Mouse (Mus musculus) testis, postnatal 10 days (tissue): ENCODE measurements around the gene C2cd2.
"Not testable (repeated sequence)": the region's sequence is repeated elsewhere in the genome, so short reads cannot be mapped to it uniquely, and the experiment has no call there.

Source experiments
- DNase-seq: peaks from one replicate; pipeline ENCODE4 v3.0.0; 2021; ENCODE audit warnings: low spot score

C2cd2 gene

DNA sequence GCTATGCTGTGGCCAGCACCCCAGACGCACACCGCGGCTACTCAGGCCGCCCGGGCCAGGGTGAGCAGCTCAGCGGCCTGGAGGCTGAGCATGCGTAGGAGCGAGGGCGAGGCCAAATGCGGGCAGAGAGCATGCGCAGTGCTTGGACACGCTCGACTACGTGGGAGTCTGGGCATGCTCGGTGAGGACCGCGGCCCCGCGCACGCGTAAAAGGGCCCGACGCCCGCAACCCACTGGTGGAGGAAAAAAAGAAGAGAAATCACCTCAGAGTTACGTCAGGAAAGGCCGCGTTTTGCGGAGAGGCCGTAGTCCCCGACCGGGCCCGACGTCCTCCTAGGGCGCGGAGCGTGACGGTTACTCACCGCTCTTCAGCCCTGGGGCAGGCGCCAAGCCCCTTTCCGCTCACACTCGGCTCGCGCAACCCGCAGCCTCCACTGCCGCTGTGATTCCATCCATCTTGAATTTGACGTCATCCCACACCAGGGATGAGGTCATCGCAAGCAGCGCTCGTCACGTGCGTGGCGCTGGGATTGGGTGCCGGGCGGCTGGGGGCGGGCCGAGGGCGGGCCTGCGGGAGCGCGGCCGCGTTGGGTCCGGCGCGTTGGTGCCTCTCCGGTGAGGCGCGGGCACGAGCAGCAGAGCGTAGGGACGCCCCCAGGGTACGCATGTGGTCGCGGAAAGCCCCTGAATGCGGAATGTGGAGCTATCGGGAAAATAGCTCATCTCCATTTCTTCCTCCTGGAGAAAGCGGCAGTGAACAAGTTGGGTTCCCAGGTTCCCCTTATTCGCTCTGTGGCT, at the start of gene C2cd2, which contains the start of gene Zbtb21:
C2cd2 (minus strand) TSS at position 448 of the 798 bp plus-strand sequence.
Zbtb21 (minus strand) TSS at position 472 of the 798 bp plus-strand sequence.
- DNase-seq: peak; percentile 97

DNA sequence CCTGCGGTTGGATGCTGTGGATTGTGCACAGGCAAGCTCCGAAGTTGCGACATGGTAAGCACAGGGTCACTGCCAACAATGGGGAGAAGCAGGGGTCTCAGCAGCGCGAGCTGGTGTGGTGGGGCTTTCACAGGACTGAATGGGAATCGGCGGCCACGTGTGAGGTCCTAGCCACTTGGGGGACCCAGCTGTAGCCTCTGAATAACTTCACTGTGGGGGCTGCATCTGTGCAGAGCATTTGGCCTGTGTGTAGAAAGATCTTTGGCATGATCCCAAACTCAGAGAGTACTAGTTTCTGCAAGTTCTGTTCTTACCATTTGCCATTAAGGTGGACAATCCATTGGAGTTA, 35.0 kb upstream of the C2cd2 start:
- DNase-seq: not testable (repeated sequence)

DNA sequence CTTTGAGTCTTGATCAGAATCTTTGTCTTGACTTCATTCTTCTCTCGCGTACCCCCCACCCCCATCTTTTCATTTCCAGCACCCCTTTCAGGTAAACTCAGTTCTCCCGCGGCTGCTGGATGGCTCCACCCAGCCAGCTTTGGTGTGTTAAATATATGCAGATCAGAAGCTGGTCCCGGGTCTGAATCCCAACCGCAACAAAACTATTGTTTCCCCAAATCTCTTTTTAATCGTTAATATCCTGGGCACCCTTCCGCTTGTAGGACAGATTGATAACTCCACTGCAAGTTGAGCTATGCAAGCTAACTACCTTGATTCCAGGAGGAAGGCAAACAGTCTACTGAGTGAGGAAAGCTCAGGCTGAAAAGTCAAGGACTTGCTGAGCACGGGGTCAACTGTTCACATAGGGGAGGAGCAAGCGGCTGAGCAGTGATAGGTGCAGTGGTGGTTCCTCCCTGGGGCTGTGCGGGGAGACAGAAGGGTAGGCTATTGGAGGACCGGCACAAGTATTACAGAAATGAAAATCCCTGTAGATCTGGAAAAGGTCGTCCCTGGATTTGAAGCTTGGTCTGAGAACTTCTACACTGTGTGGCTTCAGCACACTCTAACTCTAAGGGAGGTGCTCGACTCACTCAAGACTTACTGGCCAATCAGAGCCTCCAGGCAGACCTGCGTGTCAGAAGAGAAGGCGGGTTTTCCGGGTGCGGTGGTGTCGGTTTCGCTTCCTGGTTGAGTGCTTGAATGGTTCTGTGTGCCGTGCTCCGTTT, 34.4 kb upstream of the C2cd2 start, which contains the start of gene B230307C23Rik:
B230307C23Rik (plus strand) TSS at position 700 of the 767 bp plus-strand sequence.
- DNase-seq: peak; percentile 77

DNA sequence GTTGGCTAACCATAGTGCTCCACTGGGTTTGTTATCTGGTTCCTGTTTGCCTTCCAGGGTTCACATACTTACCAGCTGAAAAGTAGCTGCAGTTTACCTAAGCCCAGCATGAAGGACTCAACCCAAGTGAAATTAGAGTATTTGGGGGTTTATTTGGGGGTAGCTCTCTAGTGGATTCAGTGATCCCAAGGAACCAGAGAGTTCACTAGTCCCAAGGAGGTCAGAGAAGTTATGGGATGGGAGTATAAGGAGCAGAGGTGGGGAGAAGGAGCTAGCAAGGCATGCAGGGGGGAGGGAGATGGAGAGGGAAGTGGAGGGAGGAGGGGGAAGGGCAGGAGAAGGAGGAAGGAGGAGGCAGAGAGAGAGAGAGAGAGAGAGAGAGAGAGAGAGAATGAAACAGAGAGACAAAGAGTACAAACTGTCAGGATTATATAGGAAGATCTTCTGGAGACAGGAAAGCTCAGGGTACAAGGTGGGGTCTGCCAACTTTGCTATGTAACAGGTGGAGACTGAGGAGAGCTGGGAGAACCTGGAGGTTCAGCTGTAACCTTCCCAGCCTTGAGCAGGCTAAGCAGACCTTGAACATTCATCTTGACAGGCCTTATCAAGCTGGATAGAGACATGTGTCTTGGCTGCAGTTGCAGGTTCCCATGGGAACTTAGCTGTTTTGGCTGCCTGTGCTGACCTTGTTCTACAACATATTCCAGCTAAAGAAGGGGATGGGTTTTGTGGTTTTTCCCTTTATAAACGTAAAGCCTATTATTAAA, 33.6 kb upstream of the C2cd2 start:
- DNase-seq: no peak

DNA sequence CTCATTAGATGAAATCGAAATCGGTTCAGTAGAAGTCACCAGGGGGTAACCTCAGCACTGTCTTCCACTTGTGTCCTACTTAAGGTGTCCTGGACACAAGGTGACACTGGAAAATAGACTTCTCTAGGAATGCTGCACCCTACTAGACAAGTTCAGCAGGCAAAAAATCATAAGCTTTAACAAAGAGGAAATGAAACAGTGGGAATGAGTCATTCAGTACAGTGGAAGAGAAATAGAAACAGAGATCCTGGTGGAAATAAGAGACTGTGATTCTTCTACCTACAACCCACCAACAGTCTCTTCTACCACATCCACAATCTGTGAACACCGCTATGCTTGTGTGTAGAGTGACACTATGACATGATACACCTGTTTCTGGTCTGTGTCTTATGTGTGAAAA, 30.1 kb upstream of the C2cd2 start:
- DNase-seq: not testable (repeated sequence)

DNA sequence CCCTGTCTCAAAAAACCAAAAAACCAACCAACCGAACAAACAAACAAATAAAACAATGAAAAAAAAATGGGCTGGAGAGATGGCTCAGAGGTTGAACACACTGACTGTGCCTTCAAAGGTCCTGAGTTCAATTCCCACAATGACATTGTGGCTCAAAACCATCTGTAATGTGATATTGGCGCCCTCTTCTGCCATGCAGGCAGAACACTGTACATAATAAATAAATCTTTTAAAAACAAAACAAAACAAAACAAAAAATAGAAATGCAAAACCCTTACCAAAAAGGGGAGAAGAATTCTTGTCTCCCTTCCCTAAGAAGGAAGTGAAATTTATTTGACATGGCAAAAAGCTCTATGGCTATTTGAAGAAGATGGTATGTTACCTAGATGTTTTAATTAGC, 29.1 kb upstream of the C2cd2 start:
- DNase-seq: no peak

DNA sequence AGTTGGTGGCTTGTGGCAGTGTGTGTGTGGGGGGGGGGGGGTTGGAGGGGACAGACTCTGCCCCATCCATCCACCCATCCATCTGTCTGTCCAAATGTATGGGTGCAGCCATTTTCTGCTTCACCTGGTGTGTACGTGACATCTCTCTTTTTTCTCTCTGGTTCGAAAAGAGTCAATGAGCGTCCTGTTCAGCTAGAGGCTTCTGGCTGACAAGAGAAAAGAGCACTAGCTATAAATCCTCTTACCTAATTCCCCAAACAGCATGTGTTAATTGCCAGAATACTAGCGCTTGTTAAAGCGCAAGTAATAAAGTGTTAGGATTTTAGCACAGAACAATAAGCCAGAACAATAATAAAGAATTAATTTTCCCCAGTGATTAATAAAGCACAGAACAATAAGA, 22.2 kb upstream of the C2cd2 start:
- DNase-seq: no peak

DNA sequence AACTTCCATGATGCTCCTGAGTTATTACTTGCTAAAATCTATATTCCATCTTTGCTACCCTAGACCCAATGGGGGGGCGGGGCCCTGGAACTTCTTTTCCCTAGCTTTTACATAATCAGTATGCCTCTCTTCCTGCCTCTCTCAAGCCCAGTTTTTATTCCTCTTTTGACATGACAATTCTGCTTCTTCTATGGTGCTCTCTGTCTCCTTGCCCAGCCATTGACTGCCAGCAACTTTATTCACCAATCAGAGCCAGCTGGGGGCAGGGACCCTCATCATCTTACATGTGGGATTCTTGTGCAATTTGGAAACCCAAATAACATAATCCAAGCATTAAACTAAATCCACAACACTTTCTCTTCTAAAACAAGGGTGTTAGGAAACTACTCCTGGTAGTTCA, 19.0 kb upstream of the C2cd2 start:
- no peak for DNase-seq

DNA sequence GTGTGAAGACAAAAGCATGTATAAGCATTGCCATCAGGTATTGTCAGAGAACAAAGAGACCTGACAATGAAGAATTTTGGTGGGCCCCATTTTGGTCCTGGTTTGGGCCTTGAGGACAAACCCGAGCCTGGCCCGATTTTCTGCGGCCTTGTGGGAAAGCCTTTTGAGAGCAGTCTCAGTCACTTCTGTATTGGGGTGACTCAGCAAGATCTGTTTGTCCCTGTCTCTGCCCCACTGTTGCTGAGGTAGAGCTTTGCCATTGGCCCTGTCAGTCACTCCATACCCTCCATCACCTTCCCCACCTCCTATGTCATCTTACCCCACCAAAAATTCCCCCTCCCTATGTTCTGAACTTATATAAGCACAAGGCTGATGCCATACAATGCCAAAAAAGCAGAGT, 15.3 kb upstream of the C2cd2 start:
- no peak for DNase-seq

DNA sequence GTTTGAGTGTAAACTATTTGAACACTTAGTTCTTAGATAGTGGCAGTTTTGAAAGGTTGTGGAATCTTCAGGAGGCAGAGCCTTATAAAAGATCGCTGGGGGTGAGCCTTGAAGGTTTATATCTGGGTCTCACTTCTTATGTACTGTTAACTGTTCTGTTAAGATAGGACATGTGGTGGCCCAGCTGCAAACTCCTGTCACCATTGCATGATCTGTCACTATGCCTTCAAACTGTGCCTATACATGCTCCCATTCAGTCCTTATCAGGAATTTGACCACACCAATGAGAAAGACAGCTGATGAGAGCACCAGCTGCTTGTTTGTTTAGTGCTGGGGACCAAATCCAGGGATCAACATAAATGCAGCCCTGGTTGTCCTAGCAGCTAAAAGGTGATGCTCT, 14.9 kb upstream of the C2cd2 start:
- DNase-seq: no peak

DNA sequence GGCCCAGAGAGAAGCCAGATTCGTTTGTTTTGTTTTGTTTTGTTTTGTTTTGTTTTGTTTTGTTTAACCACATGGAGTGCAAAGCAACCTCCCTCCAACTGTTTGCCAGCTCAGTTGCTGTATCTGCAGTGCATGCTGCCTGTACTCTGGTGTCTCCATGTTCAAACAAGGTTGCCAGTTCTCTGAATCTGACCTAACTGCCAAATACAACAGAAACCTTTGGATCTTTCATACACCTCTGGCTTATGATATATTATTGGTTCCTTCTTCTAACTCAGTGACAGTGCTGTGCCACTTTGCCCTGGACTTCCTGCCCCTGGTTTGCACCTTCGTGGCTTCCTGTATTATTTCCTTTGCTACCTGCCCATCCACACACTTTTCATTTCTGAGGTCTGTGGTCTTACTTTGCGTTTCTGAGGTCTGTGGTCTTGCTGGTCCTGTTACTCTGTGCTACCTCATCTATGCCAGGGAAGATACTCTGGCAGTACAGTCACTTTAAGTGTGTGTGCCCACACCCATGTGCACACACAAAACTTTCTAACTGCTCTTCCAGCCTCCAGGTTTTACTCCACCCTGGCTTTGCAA, 1.6 kb upstream of the C2cd2 start:
- no peak for DNase-seq

DNA sequence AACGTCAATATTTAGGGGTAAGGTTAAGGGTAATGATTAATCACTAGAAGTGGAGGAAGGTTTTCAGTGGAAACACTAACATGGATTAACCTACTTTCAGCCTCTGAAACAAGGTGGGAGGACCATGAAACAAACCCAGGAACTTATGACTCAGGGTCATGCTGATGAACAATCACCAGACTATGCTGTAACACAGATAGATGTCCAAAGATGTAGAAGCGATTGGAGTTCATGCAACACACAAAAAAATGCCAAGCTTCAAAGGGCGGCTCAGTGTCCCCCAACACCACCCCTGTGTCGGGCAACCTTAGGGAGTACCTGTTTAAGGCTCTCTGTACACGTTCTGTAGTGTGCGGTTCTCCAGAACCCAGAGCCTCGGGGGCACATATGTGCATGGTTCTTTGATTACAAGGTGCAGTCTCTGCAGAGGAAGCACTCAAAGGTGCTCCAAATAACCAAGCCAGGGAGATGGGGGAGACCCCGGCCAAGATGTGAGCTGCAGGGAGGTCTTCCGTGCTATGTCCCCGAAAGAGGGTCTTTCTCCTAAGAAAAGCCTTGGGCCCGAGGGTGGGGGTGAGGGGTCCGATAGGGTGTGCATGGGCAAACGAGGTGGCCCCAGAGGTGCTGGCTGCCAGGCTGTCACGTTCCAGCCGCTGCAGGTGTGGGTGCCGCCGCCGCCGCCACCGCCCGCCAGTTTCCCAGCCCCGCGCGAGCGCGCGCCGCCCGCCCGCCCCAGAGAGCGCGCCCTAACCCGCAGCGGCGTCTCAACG, 832 bp downstream of the C2cd2 start:
- DNase-seq: no peak

DNA sequence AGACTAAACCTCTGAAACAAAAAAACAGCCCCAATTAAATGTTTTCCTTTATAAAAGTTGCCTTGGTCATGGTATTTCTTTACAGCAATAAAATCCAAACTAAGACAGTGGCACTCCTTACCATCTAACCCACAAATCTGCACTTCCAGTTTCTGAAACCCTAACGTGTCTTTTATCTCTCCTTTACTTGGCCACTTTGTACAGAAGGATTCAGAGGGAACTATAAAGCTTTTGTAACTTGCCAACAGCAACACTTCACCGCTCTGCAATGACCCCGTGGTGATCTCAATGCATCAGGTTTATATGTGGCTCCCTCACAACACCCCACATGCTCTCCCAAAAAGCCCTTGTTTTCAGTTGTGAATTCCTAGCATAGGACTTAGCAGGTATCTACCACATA, 2.0 kb downstream of the C2cd2 start:
- DNase-seq: no peak

DNA sequence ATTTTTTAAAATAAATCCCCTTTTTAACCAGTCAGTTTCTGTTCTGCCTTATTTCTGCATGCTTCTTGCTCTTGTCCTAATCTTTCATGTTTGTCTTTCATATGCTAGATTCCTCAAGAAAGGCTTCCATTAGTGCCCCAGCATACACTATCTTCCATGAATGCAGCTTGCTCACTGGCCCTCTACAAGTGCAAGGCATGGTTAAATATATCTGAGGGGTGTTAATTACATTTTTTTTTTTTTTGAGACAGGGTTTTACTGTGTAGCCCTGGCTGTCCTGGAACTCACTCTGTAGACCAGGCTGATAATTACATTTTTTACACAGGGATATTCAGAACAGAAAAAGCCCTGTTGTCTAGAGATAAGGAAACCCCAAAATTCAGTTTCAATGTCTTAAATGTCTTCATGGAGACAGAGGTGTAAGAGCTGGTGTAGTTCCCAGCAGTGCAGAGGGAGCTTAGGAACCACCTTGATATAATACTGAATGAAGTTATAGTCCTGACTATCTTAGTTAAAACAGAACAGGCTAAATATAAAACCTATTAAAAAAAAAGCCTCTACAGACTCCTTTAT, 3.9 kb downstream of the C2cd2 start:
- no peak for DNase-seq

DNA sequence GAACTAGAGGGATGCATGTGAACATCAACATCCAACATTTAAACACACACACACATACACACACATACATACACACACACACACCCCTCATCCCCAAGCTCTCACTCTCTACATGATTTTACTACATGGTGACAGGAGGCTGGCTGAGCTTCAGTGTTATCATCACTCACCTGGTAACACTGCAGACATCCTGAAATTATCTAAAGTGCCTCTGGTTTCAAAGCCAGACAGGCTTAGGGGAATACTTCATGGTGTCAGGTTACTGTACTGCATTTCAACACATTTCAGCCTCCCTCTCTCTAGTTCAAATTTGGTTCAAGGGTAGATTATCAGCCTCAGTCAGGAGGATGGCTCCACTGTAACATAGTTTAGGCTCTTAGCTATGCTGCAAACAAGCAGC, 4.8 kb downstream of the C2cd2 start:
- DNase-seq: no peak

DNA sequence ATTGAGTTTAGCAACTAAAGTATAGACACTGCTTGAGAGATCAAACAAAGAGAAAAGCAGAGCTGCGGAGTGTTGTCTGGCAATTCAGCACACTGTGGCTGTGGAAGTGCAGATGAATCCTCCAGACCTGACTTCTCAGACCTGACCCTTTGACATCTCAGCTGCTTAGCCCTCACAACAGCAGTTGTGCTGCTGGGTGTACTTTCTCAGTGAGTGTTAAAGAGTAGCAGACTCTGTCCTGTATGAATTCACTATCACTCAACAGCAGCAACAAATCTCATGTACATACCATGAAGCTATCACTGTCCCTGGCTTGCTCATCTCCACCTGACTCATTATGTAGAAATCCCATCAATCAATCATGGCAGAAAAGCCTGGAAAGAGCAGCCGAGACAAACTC, 6.4 kb downstream of the C2cd2 start:
- no peak for DNase-seq

DNA sequence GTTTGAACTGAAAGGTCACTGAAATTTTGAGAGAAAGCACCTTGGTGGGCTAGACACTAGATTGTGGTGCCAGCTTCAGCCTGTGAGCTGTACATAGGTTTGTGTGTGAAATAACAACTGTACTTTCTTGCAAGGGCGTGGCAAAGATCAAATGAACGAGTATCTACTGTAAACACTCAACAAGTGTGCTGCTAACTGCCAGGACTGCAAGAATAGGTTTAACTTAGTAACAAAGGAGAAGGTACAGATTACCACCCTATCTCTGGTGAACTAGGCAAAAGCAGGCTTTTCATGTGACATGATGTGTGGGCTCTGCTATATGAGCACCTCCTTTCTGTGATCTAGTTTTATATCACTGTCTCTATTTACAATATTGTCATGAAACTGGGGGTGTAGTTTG, 9.1 kb downstream of the C2cd2 start:
- DNase-seq: no peak

DNA sequence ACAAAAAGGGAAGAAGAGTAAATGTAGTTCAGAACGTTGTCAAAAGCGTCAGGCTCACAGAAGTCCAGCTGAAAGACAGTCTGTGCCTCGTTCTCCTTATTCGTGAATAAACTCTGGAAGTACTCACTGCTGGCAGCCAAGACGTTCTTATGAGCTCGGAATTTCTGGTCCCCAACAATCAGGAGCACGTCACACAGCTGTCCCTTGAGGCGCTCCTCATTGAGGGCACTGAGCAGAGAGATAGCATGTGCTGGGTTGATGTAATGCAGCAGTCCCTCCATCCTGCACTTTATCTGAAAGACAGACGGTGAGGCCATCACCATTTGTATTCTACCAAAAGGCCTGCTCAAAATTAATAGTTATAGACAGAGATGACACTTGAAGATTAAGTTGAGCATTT, 9.6 kb downstream of the C2cd2 start:
- no peak for DNase-seq

DNA sequence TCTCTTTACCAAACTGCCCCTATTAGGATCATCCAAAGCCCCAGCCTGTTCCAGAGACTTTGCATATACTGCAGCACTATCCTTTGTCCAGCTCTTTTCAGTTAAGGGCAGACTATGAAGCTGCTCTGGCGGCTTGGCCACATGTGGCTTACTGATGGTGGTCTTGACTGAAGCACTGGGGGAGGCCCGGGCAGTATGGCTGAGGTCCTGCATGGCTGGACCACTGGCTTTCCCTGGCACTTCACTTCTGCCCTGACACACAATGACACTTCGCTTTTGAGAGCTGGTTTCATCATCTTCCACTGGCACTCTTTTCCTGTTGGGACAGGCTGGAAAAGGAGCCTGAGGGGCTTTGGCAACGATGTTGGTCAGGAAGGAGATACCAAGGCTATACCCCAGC, 10.0 kb downstream of the C2cd2 start:
- no peak for DNase-seq

DNA sequence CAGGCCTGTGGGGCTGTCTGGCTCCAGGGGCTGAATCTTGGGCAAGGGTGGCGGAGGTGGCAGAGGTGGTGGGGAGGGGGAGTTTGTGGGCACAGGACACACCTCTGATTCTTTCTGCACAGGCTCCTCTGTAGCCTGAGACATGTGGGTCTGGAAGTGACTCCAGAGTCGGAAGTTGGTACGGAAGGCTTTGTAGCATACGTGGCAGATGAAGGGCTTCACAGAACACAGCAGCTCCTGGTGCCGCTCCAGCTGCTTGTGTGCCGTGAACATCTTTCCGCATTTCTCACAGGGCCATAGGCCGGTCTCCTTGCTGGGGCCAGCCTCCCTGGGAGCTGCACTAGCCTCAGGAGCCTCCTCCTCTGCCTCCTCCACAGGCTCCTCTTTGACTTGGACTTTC, 12.3 kb downstream of the C2cd2 start:
- DNase-seq: no peak

DNA sequence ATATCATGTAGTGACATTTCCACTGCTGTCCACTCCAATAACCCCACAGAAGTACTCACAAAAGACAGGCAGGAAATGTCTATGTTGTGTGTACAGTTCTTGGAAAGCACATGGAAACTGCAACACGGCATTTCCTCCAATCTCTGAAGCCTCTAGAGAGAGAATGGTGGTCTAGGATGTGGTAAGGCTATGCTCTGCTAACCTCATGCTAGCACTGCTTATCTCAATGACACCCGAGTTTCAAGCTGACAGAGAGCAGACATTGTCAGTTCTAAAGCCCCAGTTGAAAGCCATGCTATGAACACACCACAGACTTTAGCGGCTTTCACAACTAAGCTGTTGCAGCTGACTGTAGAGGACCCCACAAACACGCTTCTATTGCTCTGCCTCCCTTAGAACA, 13.6 kb downstream of the C2cd2 start:
- no peak for DNase-seq
